Mouse (Mus musculus) forelimb bud, embryonic 11.5 days (tissue): ENCODE results near the gene Sh3gl2.

Source experiments
- DNase-seq: peaks from one replicate; pipeline ENCODE4 v3.0.0-alpha.2; 2012; ENCODE audit warnings: low read depth, low spot score

The Sh3gl2 gene

DNA sequence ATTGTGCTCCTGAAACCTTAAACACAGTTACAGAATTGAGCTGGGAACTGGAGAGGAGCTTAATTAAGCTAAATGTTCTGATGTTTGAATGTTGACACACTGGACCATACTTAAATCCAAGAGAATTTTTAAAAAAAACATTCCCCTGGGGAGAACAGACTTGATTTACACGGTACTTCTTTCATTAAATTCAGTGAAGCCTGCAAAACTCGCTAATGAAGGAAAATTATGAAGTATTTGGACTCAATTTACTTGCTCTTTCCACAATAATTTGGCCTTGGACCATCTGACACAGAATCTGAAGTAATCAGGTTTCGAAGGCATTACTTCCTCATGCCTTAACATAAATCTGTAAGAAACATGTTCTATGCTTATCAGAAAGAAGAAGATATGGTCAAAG, 408.4 kb downstream of the Sh3gl2 start:
- DNase-seq, result no peak

DNA sequence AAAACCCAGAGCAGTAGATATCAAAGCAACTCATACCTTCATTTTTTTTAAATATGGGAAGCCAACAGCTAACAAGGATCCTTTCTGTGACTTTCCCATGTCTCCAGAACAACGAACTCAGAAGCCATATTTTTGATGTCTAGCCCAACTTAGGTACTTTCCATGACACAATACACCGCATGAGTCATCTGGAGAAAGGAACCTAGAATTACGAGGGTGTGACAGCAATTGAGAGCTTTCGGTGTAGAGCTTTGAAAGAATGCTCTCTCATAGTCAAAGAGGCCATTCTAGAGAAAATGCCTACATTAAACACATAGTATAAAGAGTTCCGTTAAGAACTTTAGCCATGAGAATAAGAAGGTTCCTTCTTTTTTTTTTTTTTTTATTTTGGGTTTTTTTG, 413.8 kb downstream of the Sh3gl2 start:
- no peak for DNase-seq

DNA sequence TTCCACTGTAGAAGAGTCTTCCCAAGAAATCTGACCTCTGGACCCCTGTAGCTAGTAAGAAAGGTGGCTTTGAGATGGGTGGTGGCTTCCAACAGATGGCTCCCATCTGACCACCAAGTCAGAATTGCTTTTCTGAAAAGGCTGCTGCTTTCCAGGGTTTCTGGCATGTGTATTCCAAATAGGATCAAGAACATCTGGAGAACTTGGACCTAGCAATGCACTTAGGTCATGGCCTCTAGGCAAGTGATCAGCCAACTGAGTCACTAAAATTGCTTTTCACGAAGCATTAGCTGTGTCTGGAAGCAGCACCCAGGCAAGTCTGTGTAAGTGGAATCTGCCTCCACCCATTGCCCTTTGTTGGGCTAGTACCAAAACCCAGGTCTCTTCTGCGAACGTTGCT, 414.3 kb downstream of the Sh3gl2 start:
- DNase-seq, result no peak

DNA sequence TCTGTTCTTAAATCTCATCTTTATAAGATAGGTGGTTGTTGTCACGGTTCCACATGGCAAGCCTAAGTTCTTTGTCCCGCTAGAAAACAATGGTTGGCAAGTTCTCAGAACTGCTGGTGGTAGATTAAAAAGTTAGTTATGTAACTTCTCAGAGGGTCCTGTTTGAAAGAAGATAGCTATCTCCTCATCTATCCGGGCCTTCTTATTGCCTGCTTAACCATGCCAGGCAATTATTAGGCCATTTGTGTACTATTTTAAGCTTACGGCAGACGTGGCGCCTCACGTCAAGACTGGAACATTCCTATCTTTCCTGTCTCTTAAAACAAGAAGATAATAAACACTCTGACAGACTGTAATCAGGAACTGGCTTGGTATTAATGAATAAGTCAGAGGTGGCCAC, 424.5 kb downstream of the Sh3gl2 start:
- no peak for DNase-seq

DNA sequence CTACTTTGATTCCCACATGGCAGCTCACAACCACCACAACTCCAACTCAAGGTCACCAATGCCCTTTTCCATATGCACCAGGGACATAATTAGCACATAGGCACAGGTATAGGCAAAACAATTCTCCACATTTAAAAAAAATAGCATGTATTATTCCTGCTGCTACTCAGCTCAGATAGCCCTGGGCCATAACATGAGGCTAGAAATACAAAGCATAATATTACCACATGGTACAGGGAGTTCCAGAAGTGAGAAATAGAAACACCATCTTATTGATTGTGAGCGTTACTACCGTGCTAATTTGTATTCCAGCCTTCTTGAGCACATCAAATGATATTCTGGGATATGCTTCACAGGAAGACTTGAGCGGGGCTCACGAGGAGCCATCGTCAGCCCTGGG, 464.3 kb downstream of the Sh3gl2 start:
- no peak for DNase-seq

DNA sequence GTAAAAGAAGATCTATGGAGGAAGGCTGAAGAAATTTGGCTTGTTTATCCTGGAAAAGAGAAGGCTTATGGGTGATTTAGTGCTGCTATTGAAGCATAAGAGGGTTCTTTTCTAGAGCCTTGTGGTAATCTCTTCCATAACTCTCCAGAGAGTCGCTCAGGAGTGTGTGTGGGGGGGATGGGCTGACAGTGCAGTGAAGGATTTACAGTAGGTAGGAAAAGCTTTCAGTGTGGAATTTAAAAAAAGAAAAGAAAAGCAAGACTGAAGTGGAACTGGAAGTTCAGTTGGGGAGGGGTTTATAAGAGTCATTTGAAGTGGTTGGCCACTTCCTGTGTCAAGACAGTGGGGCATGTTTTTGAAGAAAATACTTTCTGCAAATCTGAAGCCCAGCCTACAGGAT, 464.8 kb downstream of the Sh3gl2 start:
- no peak for DNase-seq

DNA sequence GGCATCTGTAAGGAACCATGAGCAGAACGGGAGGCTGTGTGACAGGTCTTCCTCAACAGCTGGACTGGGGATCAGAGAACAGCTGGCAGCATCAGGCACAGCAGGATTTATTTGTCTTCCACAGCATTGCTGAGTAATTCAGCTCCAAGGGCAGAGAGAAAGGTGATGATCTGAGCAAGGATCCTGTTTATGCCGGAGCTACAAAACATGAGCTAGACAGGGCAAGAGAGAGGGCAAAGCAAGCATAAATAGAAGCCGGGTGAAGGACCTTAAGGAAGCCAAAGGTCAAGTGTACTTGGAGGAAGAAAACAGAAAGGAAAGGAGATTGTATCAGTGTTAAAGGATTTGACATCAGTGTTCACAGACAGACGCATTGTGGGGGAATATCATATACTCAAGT, 467.4 kb downstream of the Sh3gl2 start:
- no peak for DNase-seq

DNA sequence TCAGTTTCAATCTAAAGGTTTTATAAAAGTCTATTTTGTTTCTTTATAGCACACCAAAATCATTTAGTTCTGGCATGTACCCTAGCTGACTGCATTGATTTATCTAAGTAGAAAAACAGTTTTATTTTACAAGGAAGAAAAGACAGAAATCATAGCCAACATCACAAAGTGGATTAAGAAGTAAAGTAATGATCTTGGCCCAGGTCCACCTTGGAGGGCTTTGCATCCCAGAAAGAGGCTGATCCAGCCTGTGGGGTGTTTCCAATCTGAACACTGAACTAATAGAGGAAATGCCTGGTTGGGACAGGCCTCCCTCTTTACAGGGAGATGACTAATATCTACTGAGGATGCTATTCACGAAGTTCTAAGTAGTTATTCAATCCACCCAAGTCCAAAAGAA, 472.7 kb downstream of the Sh3gl2 start:
- no peak for DNase-seq

DNA sequence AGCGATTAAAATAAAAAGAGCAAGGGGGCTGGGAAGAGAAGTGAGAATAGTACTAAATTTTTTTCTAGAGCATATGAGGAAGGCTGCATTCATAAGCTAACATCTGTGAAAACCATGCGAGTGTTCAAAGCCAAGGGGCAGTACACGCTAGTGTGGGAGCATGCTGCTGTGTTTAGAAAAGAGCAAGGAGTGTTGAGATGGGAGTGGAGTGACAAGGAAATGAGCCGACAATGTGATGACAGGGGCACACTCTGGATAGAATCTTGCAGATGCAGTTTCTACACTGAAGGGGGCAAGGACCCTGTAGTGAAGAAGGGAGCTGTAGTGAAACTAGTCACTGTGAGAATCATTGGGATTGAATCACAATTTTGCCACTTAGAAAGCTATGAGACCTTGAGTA, 481.2 kb downstream of the Sh3gl2 start:
- no peak for DNase-seq
